In the genomic region with DNA sequence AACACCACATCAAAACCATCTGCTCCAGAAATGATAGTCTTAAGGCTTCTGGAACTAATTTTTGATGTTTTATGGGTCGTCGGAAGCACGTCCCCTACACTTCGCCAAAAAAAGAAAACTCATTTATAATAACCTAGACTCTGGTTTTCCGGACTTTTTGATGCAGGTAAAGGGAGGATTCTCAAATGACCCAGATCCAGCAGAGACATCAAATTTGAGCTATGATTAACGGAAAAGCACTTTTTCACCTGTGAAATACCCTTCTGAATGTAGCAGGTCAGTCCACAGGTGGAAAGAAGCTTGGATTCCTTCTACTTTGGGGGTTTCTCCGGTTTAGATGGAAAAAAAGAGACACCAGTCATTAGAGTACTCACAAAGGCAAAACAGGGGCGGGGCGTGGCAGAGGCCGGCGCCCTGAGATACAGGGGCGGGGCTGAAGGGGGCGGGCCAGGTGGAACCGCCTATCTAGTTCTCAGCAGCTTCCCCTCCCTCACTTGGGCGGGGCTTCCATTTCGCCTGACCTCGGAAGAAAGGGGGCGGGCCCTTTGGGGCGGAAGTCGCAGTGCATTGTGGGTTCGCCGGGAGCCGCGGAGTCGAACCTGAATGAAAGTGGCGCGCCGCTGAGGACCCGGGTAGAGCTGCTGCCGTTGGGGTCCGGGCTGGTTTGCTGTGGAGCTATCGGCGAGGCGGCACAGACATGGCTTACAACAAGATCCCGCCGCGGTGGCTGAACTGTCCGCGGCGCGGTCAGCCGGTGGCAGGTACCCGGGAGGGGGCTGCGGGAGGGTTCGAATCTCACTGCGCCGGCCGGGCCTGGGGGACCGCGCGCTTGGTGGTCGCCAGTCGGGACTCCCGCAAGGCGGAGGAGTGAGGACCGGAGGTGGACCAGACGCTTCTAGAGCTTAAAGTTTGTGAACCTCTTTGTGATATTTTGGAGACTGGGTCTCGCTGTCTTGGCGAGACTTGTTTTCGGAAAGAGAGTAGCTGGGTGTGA, we compare ENCODE assay signal across 8 mouse cellular contexts. TPM values are rescaled to one million over a fixed set of nuclear protein-coding genes. Genes with fewer than 3 reads are reported as not detected.
DNase-seq lines count a peak whose midpoint lies in the region; ATAC-seq and TF ChIP-seq lines count a peak whose summit lies in the region.

Gene Rngtt (plus strand): TSS at position 548 of the 994 bp plus-strand sequence.

- peak; percentile 98 for DNase-seq in c-Kit-positive CD71-positive TER-119-positive erythroid progenitor cells, embryonic 14.5 days (ENCODE audit: low spot score)
- peak; percentile 98 for DNase-seq in heart, postnatal 0 days (ENCODE audit: low spot score)
- DNase-seq in kidney, postnatal 4 days, result peak; percentile 98 to 99

- 3% methylated on average over 60 of the region's 60 CpGs for WGBS in forebrain, embryonic 12.5 days
- WGBS in heart, postnatal 0 days, result 5% methylated on average over 59 of the region's 60 CpGs
- WGBS in liver, embryonic 16.5 days (ENCODE audit: insufficient replicate concordance), result 3% methylated on average over 60 of the region's 60 CpGs
- 4% methylated on average over 58 of the region's 60 CpGs for WGBS in neural tube, embryonic 13.5 days

- peak within 1 kb of the TSS; percentile 72 for H3K4me2 ChIP-seq in forebrain, embryonic 12.5 days
- H3K4me2 ChIP-seq in heart, postnatal 0 days (ENCODE audit: low read depth, low read length), result peak within 1 kb of the TSS; percentile 65
- H3K4me2 ChIP-seq in liver, embryonic 16.5 days (ENCODE audit: low read depth, low read length), result peak within 1 kb of the TSS; percentile 84
- peak within 1 kb of the TSS; percentile 81 for H3K4me2 ChIP-seq in neural tube, embryonic 13.5 days

- peak; percentile 75 for TF ChIP-seq POLR2A in testis, adult 2 months (IDR thresholded peaks at IDR 0.05; ENCODE audit: control insufficient read depth, low read depth, low read length)

- no peak for TF ChIP-seq CTCF in E14TG2a.4 (conservative IDR thresholded peaks at IDR 0.05; ENCODE audit: low read length)
- TF ChIP-seq CTCF in heart, postnatal 0 days (IDR thresholded peaks at IDR 0.05; ENCODE audit: low read depth), result no peak
- no peak for TF ChIP-seq CTCF in testis, adult 2 months (IDR thresholded peaks at IDR 0.05; ENCODE audit: control insufficient read depth, insufficient read depth, insufficient replicate concordance, low read depth, low read length)

- peaks cover 50% of the 10 kb centered on the region for H3K4me1 ChIP-seq in E14TG2a.4 (replicated peaks; ENCODE audit: low read depth, low read length)
- peaks cover 13% of the 10 kb centered on the region for H3K4me1 ChIP-seq in forebrain, embryonic 12.5 days
- H3K4me1 ChIP-seq in heart, postnatal 0 days (ENCODE audit: control insufficient read depth, insufficient read depth), result peaks cover 7% of the 10 kb centered on the region; the same call in 1 of the 2 replicates
- peaks cover 19% of the 10 kb centered on the region for H3K4me1 ChIP-seq in liver, embryonic 16.5 days (ENCODE audit: control insufficient read depth, low read depth, low read length)
- H3K4me1 ChIP-seq in neural tube, embryonic 13.5 days (replicated peaks), result peaks cover 16% of the 10 kb centered on the region
- H3K4me1 ChIP-seq in testis, adult 2 months (ENCODE audit: control insufficient read depth, insufficient read depth, low read length), result peaks cover 12% of the 10 kb centered on the region

- H3K9ac ChIP-seq in forebrain, embryonic 12.5 days, result peak within 1 kb of the TSS; percentile 80
- H3K9ac ChIP-seq in heart, postnatal 0 days (replicated peaks; ENCODE audit: low read depth, low read length), result peak within 1 kb of the TSS; percentile 80
- H3K9ac ChIP-seq in liver, embryonic 16.5 days (ENCODE audit: low read depth, low read length), result peak within 1 kb of the TSS; percentile 88
- H3K9ac ChIP-seq in neural tube, embryonic 13.5 days, result peak within 1 kb of the TSS; percentile 91

- peak within 1 kb of the TSS; percentile 54 for H3K27ac ChIP-seq in forebrain, embryonic 12.5 days
- peak within 1 kb of the TSS; percentile 62 for H3K27ac ChIP-seq in heart, postnatal 0 days (ENCODE audit: low read depth)
- peak within 1 kb of the TSS; percentile 69 for H3K27ac ChIP-seq in liver, embryonic 16.5 days (ENCODE audit: low read length)
- peak within 1 kb of the TSS; percentile 67 for H3K27ac ChIP-seq in neural tube, embryonic 13.5 days (replicated peaks)
- peak within 1 kb of the TSS; percentile 89 for H3K27ac ChIP-seq in testis, adult 2 months (ENCODE audit: control insufficient read depth, insufficient read depth, low read depth, low read length)

- H3K27me3 ChIP-seq in E14TG2a.4 (ENCODE audit: insufficient read depth, low read length), result no peaks in the 10 kb centered on the region
- no peaks in the 10 kb centered on the region for H3K27me3 ChIP-seq in forebrain, embryonic 12.5 days
- H3K27me3 ChIP-seq in heart, postnatal 0 days (ENCODE audit: control insufficient read depth, insufficient read depth, low read length), result no peaks in the 10 kb centered on the region
- no peaks in the 10 kb centered on the region for H3K27me3 ChIP-seq in liver, embryonic 16.5 days (ENCODE audit: control insufficient read depth, insufficient read depth, low read depth, low read length)
- H3K27me3 ChIP-seq in neural tube, embryonic 13.5 days, result no peaks in the 10 kb centered on the region
- no peaks in the 10 kb centered on the region for H3K27me3 ChIP-seq in testis, adult 2 months (ENCODE audit: control insufficient read depth, insufficient read depth, low read length)

- peaks cover 4% of the 10 kb centered on the region; the same call in 1 of the 2 replicates for H3K9me3 ChIP-seq in E14TG2a.4 (ENCODE audit: low read length)
- no peaks in the 10 kb centered on the region for H3K9me3 ChIP-seq in forebrain, embryonic 12.5 days
- no peaks in the 10 kb centered on the region for H3K9me3 ChIP-seq in heart, postnatal 0 days (replicated peaks; ENCODE audit: control insufficient read depth, low read length)
- H3K9me3 ChIP-seq in liver, embryonic 16.5 days (replicated peaks; ENCODE audit: control insufficient read depth, low read length), result no peaks in the 10 kb centered on the region
- H3K9me3 ChIP-seq in neural tube, embryonic 13.5 days, result no peaks in the 10 kb centered on the region

- peak within 1 kb of the TSS; percentile 88 for H3K4me3 ChIP-seq in E14TG2a.4 (replicated peaks; ENCODE audit: low read length)
- peak within 1 kb of the TSS; percentile 92 for H3K4me3 ChIP-seq in forebrain, embryonic 12.5 days (replicated peaks)
- peak within 1 kb of the TSS; percentile 87 for H3K4me3 ChIP-seq in heart, postnatal 0 days (ENCODE audit: low read depth, low read length)
- H3K4me3 ChIP-seq in liver, embryonic 16.5 days (ENCODE audit: low read depth, low read length), result peak within 1 kb of the TSS; percentile 92
- peak within 1 kb of the TSS; percentile 80 for H3K4me3 ChIP-seq in neural tube, embryonic 13.5 days
- peak within 1 kb of the TSS; percentile 97 for H3K4me3 ChIP-seq in testis, adult 2 months (ENCODE audit: control insufficient read depth, low read depth, low read length)

- peaks cover 10% of the 10 kb centered on the region for H3K36me3 ChIP-seq in E14TG2a.4 (ENCODE audit: insufficient read depth, low read length)
- no peaks in the 10 kb centered on the region for H3K36me3 ChIP-seq in forebrain, embryonic 12.5 days (replicated peaks)
- no peaks in the 10 kb centered on the region for H3K36me3 ChIP-seq in heart, postnatal 0 days (replicated peaks; ENCODE audit: control insufficient read depth, insufficient read depth, low read length)
- no peaks in the 10 kb centered on the region for H3K36me3 ChIP-seq in liver, embryonic 16.5 days (ENCODE audit: control insufficient read depth, insufficient read depth)
- no peaks in the 10 kb centered on the region for H3K36me3 ChIP-seq in neural tube, embryonic 13.5 days
- no peaks in the 10 kb centered on the region for H3K36me3 ChIP-seq in testis, adult 2 months (ENCODE audit: control insufficient read depth, insufficient read depth, low read length)

- ATAC-seq in forebrain, embryonic 12.5 days (ENCODE audit: low FRiP score), result peak; percentile 96
- peak; percentile 99 for ATAC-seq in heart, postnatal 0 days (ENCODE audit: insufficient read depth, low read depth)
- ATAC-seq in liver, embryonic 16.5 days (ENCODE audit: low read depth), result peak; percentile 97
- peak; percentile 97 for ATAC-seq in neural tube, embryonic 13.5 days (ENCODE audit: low read depth)

- no peak for TF ChIP-seq EP300 in heart, postnatal 0 days (IDR thresholded peaks at IDR 0.05; ENCODE audit: low read depth)

RNA-seq across cellular contexts. Expression of gene Rngtt, which starts in this region (rescaled TPM):
- 33.9 and 34.4 TPM in 2 replicates for polyA plus RNA-seq in forebrain, embryonic 12.5 days (2016; fragmentation: Nextera tagmentation; extraction: Ambion mirVana)
- total RNA-seq in heart, postnatal 0 days (2014; rRNA removed; ENCODE audit: low replicate concordance), result 7.3 and 10.0 TPM in 2 replicates
- polyA plus RNA-seq in heart, postnatal 0 days (2015; fragmentation: Nextera tagmentation; extraction: Ambion mirVana), result 8.9 and 9.9 TPM in 2 replicates
- polyA plus RNA-seq in liver, embryonic 16.5 days (2015; fragmentation: Nextera tagmentation; extraction: Ambion mirVana), result 13.3 and 14.0 TPM in 2 replicates
- 28.0 and 31.7 TPM in 2 replicates for polyA plus RNA-seq in neural tube, embryonic 13.5 days (2015; fragmentation: Nextera tagmentation; extraction: Ambion mirVana)
- polyA plus RNA-seq in testis, adult 2 months (2012; rRNA removed), result 1.9 and 2.0 TPM in 2 replicates

Comparison
In these comparisons a context has a peak if more than half of its experiments do, and no peak if none do; other contexts are left out.
1. Peak in every context shown above with its lines: DNase-seq, ATAC-seq, H3K4me3 ChIP-seq and H3K27ac ChIP-seq.